Comparison of ENCODE assay signal across 27 mouse cellular contexts in the genomic region with DNA sequence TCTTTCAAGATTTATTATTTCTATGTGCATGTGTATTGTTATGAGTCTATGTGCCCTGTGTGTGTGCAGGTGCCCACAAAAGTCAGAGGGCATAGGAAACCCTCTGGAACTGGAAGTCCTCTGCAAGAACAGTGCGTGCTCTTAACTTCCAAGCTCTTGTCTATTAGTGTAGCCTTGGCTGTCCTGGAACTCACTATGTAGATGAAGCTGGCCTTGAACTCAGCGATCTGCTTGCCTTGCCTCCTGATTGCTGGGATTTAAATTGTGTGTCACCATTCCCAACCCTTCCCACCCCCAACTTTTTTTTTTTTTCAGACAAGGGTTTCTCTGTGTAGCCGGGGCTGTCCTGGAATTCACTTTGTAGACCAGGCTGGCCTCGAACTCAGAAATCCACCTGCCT.
"Had no signal": no experiment of that assay in that cellular context is flagged by ENCODE, and none has a peak within 500 bp of the region (broad histone marks: within the 10 kb centered on the region; RNA-seq: fewer than 3 reads in every experiment).

No protein-coding gene starts in this region.

- H3K4me2 ChIP-seq: embryonic facial prominence, embryonic 12.5 days; embryonic facial prominence, embryonic 13.5 days; embryonic facial prominence, embryonic 15.5 days; forebrain, embryonic 12.5 days; forebrain, embryonic 13.5 days; forebrain, embryonic 15.5 days had no signal

- H3K9me3 ChIP-seq: embryonic facial prominence, embryonic 10.5 days; embryonic facial prominence, embryonic 12.5 days; embryonic facial prominence, embryonic 13.5 days; embryonic facial prominence, embryonic 15.5 days; forebrain, embryonic 10.5 days; forebrain, embryonic 12.5 days; forebrain, embryonic 13.5 days; forebrain, embryonic 15.5 days had no signal

- ATAC-seq: forebrain, embryonic 13.5 days; forebrain, embryonic 14.5 days; forebrain, embryonic 15.5 days; forebrain, embryonic 16.5 days; forebrain, postnatal 0 days had no signal

- H3K27ac ChIP-seq: embryonic facial prominence, embryonic 10.5 days; embryonic facial prominence, embryonic 12.5 days; embryonic facial prominence, embryonic 15.5 days; forebrain, embryonic 10.5 days; forebrain, embryonic 12.5 days; forebrain, embryonic 13.5 days; forebrain, embryonic 15.5 days; gastrocnemius, adult 2 months; heart, adult 2 months had no signal

- H3K36me3 ChIP-seq: embryonic facial prominence, embryonic 10.5 days; embryonic facial prominence, embryonic 12.5 days; embryonic facial prominence, embryonic 13.5 days; embryonic facial prominence, embryonic 15.5 days; forebrain, embryonic 10.5 days; forebrain, embryonic 12.5 days; forebrain, embryonic 15.5 days had no signal

- H3K27me3 ChIP-seq: embryonic facial prominence, embryonic 12.5 days; embryonic facial prominence, embryonic 13.5 days; embryonic facial prominence, embryonic 15.5 days; forebrain, embryonic 13.5 days; forebrain, embryonic 15.5 days had no signal

- H3K4me3 ChIP-seq: embryonic facial prominence, embryonic 10.5 days; embryonic facial prominence, embryonic 12.5 days; embryonic facial prominence, embryonic 13.5 days; embryonic facial prominence, embryonic 15.5 days; erythroblast, embryonic 14.5 days; forebrain, embryonic 10.5 days; forebrain, embryonic 12.5 days; forebrain, embryonic 13.5 days; forebrain, embryonic 15.5 days; gastrocnemius, adult 2 months; heart, adult 2 months had no signal

- H3K9ac ChIP-seq: embryonic facial prominence, embryonic 12.5 days; embryonic facial prominence, embryonic 13.5 days; embryonic facial prominence, embryonic 15.5 days; forebrain, embryonic 12.5 days; forebrain, embryonic 13.5 days; forebrain, embryonic 15.5 days; forebrain, postnatal 0 days had no signal

- DNase-seq: cerebellum, adult 8-10 months; cerebellum, adult 9-10 months; cerebellum, adult 9-11 months; cerebellum, postnatal 10 days; cerebellum, postnatal 14 days; cerebellum, postnatal 25 days; embryo, embryonic 11 days; forebrain, postnatal 0 days; gastrocnemius, adult 2 months; gastrocnemius, postnatal 10 days; gastrocnemius, postnatal 14 days; gastrocnemius, postnatal 25 days; gastrocnemius, postnatal 36 days; heart, adult 11 months; heart, adult 18-20 months; heart, adult 2 months had no signal
